Mouse (Mus musculus) cerebellum, adult 9-11 months (tissue): Measurements from ENCODE around the gene Abhd17a.
"Not testable (repeated sequence)": the region's sequence is repeated elsewhere in the genome, so short reads cannot be mapped to it uniquely, and the experiment has no call there.

Experiments used
- DNase-seq: peaks from one replicate; pipeline ENCODE4 v3.0.0; 2022

The Abhd17a gene

GRCm38 (mm10) chr10:80608435-80608834 lies 18.3 kb upstream of the Abhd17a start:
- DNase-seq: peak; percentile 51

- peak; percentile 71 for DNase-seq
Observed at GRCm38 (mm10) chr10:80606737-80607350, 16.7 kb upstream of the Abhd17a start.

- no peak for DNase-seq
Observed at GRCm38 (mm10) chr10:80606306-80606705, 16.2 kb upstream of the Abhd17a start.

GRCm38 (mm10) chr10:80605721-80606120 lies 15.6 kb upstream of the Abhd17a start, which contains the start of gene Gm49322:
TSS of gene Gm49322 (plus strand) at chr10:80606021.
- not testable (repeated sequence) for DNase-seq

GRCm38 (mm10) chr10:80604988-80605387 lies 14.8 kb upstream of the Abhd17a start:
- peak; percentile 54 for DNase-seq

- peak; percentile 62 for DNase-seq
Observed at GRCm38 (mm10) chr10:80604001-80604509, 13.9 kb upstream of the Abhd17a start.

- DNase-seq: peak; percentile 46
Observed at GRCm38 (mm10) chr10:80603364-80603763, 13.2 kb upstream of the Abhd17a start.

- DNase-seq: peak; percentile 94
Observed at GRCm38 (mm10) chr10:80602698-80603325, 12.7 kb upstream of the Abhd17a start, which contains the start of the genes Scamp4 and Adat3. TSS of gene Scamp4 (plus strand) at chr10:80602872. TSS of gene Adat3 (plus strand) at chr10:80602880.

- DNase-seq: no peak
Observed at GRCm38 (mm10) chr10:80596318-80596717, 6.2 kb upstream of the Abhd17a start.

GRCm38 (mm10) chr10:80589127-80589878 lies 838 bp downstream of the Abhd17a start:
- no peak for DNase-seq

- DNase-seq: no peak
Observed at GRCm38 (mm10) chr10:80587305-80587657, 2.9 kb downstream of the Abhd17a start.

GRCm38 (mm10) chr10:80586407-80587304 lies 3.5 kb downstream of the Abhd17a start:
- no peak for DNase-seq

- DNase-seq: no peak
Observed at GRCm38 (mm10) chr10:80585581-80585980, 4.6 kb downstream of the Abhd17a start.

GRCm38 (mm10) chr10:80584642-80585552 lies 5.2 kb downstream of the Abhd17a start:
- DNase-seq: no peak

GRCm38 (mm10) chr10:80584045-80584488 lies 6.1 kb downstream of the Abhd17a start:
- DNase-seq: peak; percentile 72

- DNase-seq: no peak
Observed at GRCm38 (mm10) chr10:80583047-80583446, 7.1 kb downstream of the Abhd17a start.

GRCm38 (mm10) chr10:80578911-80579310 lies 11.2 kb downstream of the Abhd17a start:
- DNase-seq: peak; percentile 79

- DNase-seq: peak; percentile 83
Observed at GRCm38 (mm10) chr10:80578131-80578750, 11.9 kb downstream of the Abhd17a start.

- DNase-seq: peak; percentile 93
Observed at GRCm38 (mm10) chr10:80577195-80578130, 12.7 kb downstream of the Abhd17a start, which contains the start of gene Klf16. TSS of gene Klf16 (minus strand) at chr10:80577321.
